Mouse (Mus musculus): ENCODE measurements around the gene H2-Q7.
"Not testable (repeated sequence)": the region's sequence is repeated elsewhere in the genome, so short reads cannot be mapped to it uniquely, and the experiment has no call there.

Gene H2-Q7

GRCm38 (mm10) chr17:35435577-35435976, 3.4 kb upstream of the H2-Q7 start:
- DNase-seq (ENCODE audit: low spot score in 2 of 2), result not testable (repeated sequence)

- DNase-seq (ENCODE audit: low spot score in 2 of 2), result not testable (repeated sequence)
Measured at GRCm38 (mm10) chr17:35437386-35437936, 1.5 kb upstream of the H2-Q7 start.

- not testable (repeated sequence) for DNase-seq (ENCODE audit: low spot score in 2 of 2)
Measured at GRCm38 (mm10) chr17:35438395-35438794, 560 bp upstream of the H2-Q7 start.

- not testable (repeated sequence) for DNase-seq (ENCODE audit: low spot score in 2 of 2)
Measured at GRCm38 (mm10) chr17:35439295-35439747, 366 bp downstream of the H2-Q7 start.

GRCm38 (mm10) chr17:35439925-35440645, 1.1 kb downstream of the H2-Q7 start:
- not testable (repeated sequence) for DNase-seq (ENCODE audit: low spot score in 2 of 2)

GRCm38 (mm10) chr17:35442376-35442775, 3.4 kb downstream of the H2-Q7 start:
- DNase-seq (ENCODE audit: low spot score in 2 of 2), result not testable (repeated sequence)

- not testable (repeated sequence) for DNase-seq (ENCODE audit: low spot score in 2 of 2)
Measured at GRCm38 (mm10) chr17:35444510-35444909, 5.6 kb downstream of the H2-Q7 start.

- DNase-seq (ENCODE audit: low spot score in 2 of 2), result not testable (repeated sequence)
Measured at GRCm38 (mm10) chr17:35458247-35458646, 19.3 kb downstream of the H2-Q7 start.

- DNase-seq (ENCODE audit: low spot score in 2 of 2), result not testable (repeated sequence)
Measured at GRCm38 (mm10) chr17:35460513-35461341, 21.8 kb downstream of the H2-Q7 start.

GRCm38 (mm10) chr17:35465651-35466050, 26.7 kb downstream of the H2-Q7 start:
- DNase-seq (ENCODE audit: low spot score in 2 of 2), result not testable (repeated sequence)

GRCm38 (mm10) chr17:35468936-35469335, 30.0 kb downstream of the H2-Q7 start:
- DNase-seq (ENCODE audit: low spot score in 2 of 2), result not testable (repeated sequence)

- DNase-seq (ENCODE audit: low spot score in 2 of 2), result no peak
Measured at GRCm38 (mm10) chr17:35469842-35470751, 31.1 kb downstream of the H2-Q7 start, which contains the start of gene H2-Q10. Gene H2-Q10 (plus strand): TSS chr17:35470089.

- DNase-seq (ENCODE audit: low spot score in 2 of 2), result peak in 1 of 2 experiments; percentile 22
Measured at GRCm38 (mm10) chr17:35484066-35484465, 45.1 kb downstream of the H2-Q7 start.

GRCm38 (mm10) chr17:35485702-35486101, 46.7 kb downstream of the H2-Q7 start:
- DNase-seq (ENCODE audit: low spot score in 2 of 2), result no peak

- no peak for DNase-seq (ENCODE audit: low spot score in 2 of 2)
Measured at GRCm38 (mm10) chr17:35486726-35487125, 47.8 kb downstream of the H2-Q7 start.

- no peak for DNase-seq (ENCODE audit: low spot score in 2 of 2)
Measured at GRCm38 (mm10) chr17:35488041-35488440, 49.1 kb downstream of the H2-Q7 start.

- DNase-seq (ENCODE audit: low spot score in 2 of 2), result no peak
Measured at GRCm38 (mm10) chr17:35490320-35490719, 51.4 kb downstream of the H2-Q7 start.
